Mouse (Mus musculus) adrenal gland, postnatal 10 days (tissue): ENCODE measurements around the gene Naa30. TPM values are rescaled to one million over a fixed set of nuclear protein-coding genes. Genes with fewer than 3 reads are reported as not detected.
"Not testable (repeated sequence)": the region's sequence is repeated elsewhere in the genome, so short reads cannot be mapped to it uniquely, and the experiment has no call there.

ENCODE experiments used
- DNase-seq: peaks from one replicate; pipeline ENCODE4 v3.0.0; 2021; ENCODE audit warnings: mixed read lengths
- long read RNA-seq, 2 experiments: library from polyadenylated mRNA; stranded (forward); transcript quantifications; one replicate each; pipeline ENCODE4 v2.0.0; 2021
- total RNA-seq, 2 experiments: library from RNA; stranded (reverse); gene quantifications; 2 replicates each; pipeline ENCODE4 v1.2.3; 2021

Naa30 gene
- total RNA-seq: 10 to 100 TPM; 30.1 to 32.5 TPM
- long read RNA-seq, experiment 1, full-length matches to known transcripts: 60 of 78 reads
- long read RNA-seq, experiment 1, partial matches to known transcripts: 14 of 78 reads
- long read RNA-seq, experiment 1, other reads (novel, unspliced or antisense): 4 of 78 reads
- long read RNA-seq, experiment 2, full-length matches to known transcripts: 33 of 38 reads
- long read RNA-seq, experiment 2, partial matches to known transcripts: 3 of 38 reads
- long read RNA-seq, experiment 2, other reads (novel, unspliced or antisense): 2 of 38 reads

GRCm38 (mm10) chr14:49171867-49172581 is at the start of gene Naa30:
Naa30 (plus strand) TSS chr14:49172226.
- DNase-seq: peak; percentile 98

- no peak for DNase-seq
Measured at GRCm38 (mm10) chr14:49127162-49127779, 44.8 kb upstream of the Naa30 start.

GRCm38 (mm10) chr14:49128544-49129263 is 43.3 kb upstream of the Naa30 start:
- DNase-seq: no peak

GRCm38 (mm10) chr14:49132391-49132790 is 39.6 kb upstream of the Naa30 start:
- no peak for DNase-seq

- no peak for DNase-seq
Measured at GRCm38 (mm10) chr14:49138171-49138570, 33.9 kb upstream of the Naa30 start.

- no peak for DNase-seq
Measured at GRCm38 (mm10) chr14:49140756-49141155, 31.3 kb upstream of the Naa30 start.

GRCm38 (mm10) chr14:49153801-49154200 is 18.2 kb upstream of the Naa30 start:
- DNase-seq: peak; percentile 87

- DNase-seq: peak; percentile 18
Measured at GRCm38 (mm10) chr14:49155572-49155971, 16.5 kb upstream of the Naa30 start.

- DNase-seq: no peak
Measured at GRCm38 (mm10) chr14:49158143-49158925, 13.7 kb upstream of the Naa30 start.

- DNase-seq: no peak
Measured at GRCm38 (mm10) chr14:49171286-49171685, 740 bp upstream of the Naa30 start.

- DNase-seq: peak; percentile 65
Measured at GRCm38 (mm10) chr14:49172582-49172988, 559 bp downstream of the Naa30 start.

GRCm38 (mm10) chr14:49173290-49174135 is 1.5 kb downstream of the Naa30 start:
- no peak for DNase-seq

GRCm38 (mm10) chr14:49179736-49180135 is 7.7 kb downstream of the Naa30 start:
- DNase-seq: no peak

GRCm38 (mm10) chr14:49186270-49186669 is 14.2 kb downstream of the Naa30 start:
- no peak for DNase-seq

- DNase-seq: peak; percentile 19
Measured at GRCm38 (mm10) chr14:49197031-49197527, 25.1 kb downstream of the Naa30 start.

GRCm38 (mm10) chr14:49201073-49201778 is 29.2 kb downstream of the Naa30 start:
- no peak for DNase-seq

- DNase-seq: not testable (repeated sequence)
Measured at GRCm38 (mm10) chr14:49210215-49210614, 38.2 kb downstream of the Naa30 start.

- no peak for DNase-seq
Measured at GRCm38 (mm10) chr14:49218677-49219076, 46.7 kb downstream of the Naa30 start.

- not testable (repeated sequence) for DNase-seq
Measured at GRCm38 (mm10) chr14:49219466-49220022, 47.5 kb downstream of the Naa30 start.

GRCm38 (mm10) chr14:49221771-49222170 is 49.7 kb downstream of the Naa30 start:
- no peak for DNase-seq
